Mouse (Mus musculus) forebrain, embryonic 11.5 days (tissue): ENCODE measurements around the gene Drg1. TPM values are rescaled to one million over a fixed set of nuclear protein-coding genes. Genes with fewer than 3 reads are reported as not detected.

Experiments used
- polyA plus RNA-seq: library from polyadenylated mRNA; unstranded; fragments of >200 nt; fragmentation: Nextera tagmentation; extraction: Ambion mirVana; gene quantifications from 2 replicates; pipeline ENCODE4 v1.2.1, GENCODE M21; 2014

The Drg1 gene
- polyA plus RNA-seq, 1 experiment from 2014 or later, result 299 TPM

Other genes with a start within 250 kb of the Drg1 start
- gene Sfi1, start 73.0 kb downstream of the Drg1 start, polyA plus RNA-seq, result 12.9 and 14.9 TPM in 2 replicates
- 75.0 and 76.2 TPM in 2 replicates for gene Eif4enif1, start 64.0 kb downstream of the Drg1 start, polyA plus RNA-seq
- gene Patz1, start 22.5 kb upstream of the Drg1 start, polyA plus RNA-seq, result 130 and 131 TPM in 2 replicates
- gene Pik3ip1, start 64.0 kb upstream of the Drg1 start, polyA plus RNA-seq, result 9.7 and 10.6 TPM in 2 replicates
- 51.8 and 63.9 TPM in 2 replicates for gene Limk2, start 142.8 kb upstream of the Drg1 start, polyA plus RNA-seq
- gene Rnf185, start 185.9 kb upstream of the Drg1 start, polyA plus RNA-seq, result 45.9 and 47.5 TPM in 2 replicates
- 0.45 and 0.92 TPM in 2 replicates for gene Pla2g3, start 221.9 kb upstream of the Drg1 start, polyA plus RNA-seq
- gene Inpp5j, start 238.4 kb upstream of the Drg1 start, polyA plus RNA-seq, result 0.31 and 0.47 TPM in 2 replicates
- gene Selenom, start 248.3 kb upstream of the Drg1 start, polyA plus RNA-seq, result 47.3 and 54.1 TPM in 2 replicates